Mouse (Mus musculus): ENCODE measurements around the gene Dynlt1b.
"Not testable (repeated sequence)": the region's sequence is repeated elsewhere in the genome, so short reads cannot be mapped to it uniquely, and the experiment has no call there.

Dynlt1b gene

DNA sequence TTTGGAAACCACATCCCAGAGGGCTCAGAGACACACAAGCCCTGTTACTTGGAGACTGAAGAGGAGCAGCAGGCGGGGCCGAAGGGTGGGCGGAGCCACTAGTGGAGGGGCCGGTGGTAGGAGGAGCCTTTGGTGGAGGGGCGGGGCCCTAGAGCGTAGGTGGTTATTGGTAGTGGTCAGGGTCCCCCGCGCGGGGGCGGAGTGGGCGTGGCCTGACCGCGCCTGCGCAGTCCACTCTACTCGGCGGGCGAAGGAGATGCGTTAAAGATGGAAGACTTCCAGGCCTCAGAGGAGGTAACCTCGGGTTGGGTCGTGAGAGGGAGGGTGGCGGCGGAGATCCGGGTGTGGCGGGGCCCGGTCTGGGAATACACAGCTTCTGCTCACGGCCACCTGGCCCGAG, at the start of gene Dynlt1b:
Gene Dynlt1b, plus strand, starts transcription at position 168 of the 400 bp plus-strand sequence.
- peak; percentile 100 for DNase-seq

DNA sequence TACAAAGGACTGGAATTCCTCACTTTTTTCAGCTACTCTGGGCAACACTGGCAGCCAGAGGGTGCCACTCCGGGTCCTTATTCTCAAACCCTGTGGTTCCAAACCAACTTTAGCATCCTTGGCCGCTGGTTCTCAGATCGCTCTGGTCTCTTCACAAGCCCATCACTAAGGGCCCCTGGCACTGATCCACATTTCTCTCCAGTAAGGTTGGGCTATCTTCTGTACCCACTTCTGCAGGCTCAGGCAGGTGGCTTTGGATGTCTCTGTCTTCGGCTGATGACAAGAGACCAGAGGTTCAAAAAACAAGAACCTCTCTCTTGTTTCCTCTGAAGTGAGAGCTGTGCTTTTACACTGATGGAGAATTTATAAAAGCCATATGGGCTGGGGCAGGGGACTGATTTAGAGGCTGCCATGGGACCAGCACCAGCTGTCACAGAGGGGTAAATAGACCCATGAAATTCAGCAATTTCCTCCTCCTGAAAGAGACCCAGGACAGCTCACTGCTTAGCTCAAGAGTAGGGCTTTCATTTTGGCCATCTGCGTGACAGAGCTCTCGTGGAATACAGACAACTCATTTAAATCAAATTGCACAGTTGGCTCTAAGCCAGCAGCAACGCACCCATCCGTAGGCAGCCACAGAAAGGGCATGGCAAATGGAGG, 49.6 kb upstream of the Dynlt1b start:
- not testable (repeated sequence) for DNase-seq

DNA sequence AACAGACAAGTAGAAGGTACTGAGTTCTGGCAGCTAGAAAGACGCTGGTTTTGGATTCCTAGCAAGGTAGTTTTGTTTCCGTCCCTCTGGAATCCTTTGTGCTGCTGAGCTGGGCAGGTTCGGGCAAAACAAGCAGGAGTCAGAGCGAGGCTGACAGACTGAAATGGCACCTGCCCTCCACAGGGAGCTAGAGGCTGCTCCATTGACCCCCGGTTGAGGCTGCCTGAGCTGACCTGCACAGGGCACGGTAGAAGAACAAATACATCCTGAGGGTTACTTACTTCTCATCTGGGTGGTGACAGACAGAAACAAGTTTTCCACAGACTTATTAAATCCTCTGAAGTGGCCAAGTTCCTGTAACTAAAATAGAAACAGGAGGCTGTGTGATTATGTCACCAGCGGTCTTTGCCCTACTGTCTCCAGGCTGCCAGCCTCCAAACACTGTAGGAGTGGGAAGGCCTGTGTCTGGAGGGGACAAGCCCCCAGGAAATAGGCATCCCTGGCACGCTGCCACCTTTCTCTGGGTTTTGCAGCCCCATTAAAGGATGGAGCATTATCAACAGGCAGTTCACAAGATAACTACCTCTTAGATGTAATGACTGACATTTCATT, 48.7 kb upstream of the Dynlt1b start:
- DNase-seq = not testable (repeated sequence)

DNA sequence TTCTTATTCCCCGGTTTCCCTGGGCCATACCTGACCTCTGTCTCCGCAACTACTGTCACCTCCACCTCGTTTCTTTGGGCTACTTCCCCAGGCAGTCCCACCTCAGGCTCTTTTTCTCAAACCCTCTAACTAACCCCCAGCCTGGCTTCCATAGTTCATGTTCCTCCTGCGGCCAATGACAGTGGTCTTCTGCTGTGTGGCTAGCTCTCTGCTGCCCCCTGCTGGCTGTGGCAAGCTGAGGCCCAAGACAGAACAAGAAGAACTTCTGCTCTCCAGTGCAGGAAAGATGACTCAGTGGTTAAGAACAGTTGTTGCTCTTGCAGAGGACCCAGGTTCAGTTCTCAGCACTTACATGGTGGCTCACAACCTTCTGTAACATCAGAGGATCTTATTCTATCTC, 43.0 kb upstream of the Dynlt1b start:
- DNase-seq = not testable (repeated sequence)

DNA sequence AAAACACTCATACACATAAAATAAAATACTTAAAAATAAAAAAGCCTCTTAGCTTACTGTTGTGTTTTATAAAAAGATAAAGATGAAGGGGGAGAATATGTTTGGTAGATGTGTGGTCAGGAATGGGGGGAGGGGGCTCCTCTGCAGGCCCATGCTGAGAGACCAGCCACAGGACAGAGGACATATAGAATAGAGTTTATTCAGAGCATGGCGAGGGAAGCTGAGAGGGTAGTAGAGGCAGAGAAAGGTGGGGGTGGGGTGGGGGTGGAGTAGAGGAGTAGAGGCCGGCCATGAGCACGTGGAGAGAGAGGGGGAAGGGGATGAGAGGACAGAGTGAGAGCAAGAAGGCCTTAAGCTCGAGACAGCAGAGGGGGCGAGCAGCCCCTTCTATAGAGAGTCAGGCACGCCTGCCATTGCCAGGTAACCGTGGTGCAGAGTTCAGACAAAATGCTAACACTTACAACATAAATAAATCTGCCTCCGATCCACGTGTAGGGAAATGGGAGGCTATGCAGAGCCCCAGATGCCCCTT, 42.5 kb upstream of the Dynlt1b start:
- DNase-seq = not testable (repeated sequence)

DNA sequence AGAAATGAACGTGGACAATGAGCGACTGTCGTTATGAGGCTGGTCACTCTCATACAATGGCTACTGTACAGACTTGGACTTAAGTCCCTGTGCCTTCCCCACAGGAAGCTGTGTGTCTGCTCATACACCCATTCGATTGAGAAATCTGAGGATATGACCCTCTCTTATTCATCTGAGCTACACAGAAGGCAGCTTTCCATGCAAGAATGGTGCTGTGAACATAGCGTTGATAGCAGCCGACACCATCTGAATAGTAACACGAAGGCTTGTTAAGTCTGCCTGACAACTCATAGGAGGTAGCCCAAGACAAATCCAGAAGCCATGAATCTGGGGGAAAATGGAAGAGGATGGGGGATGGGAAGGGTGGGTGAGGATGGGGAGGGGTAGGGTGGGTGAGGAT, 40.4 kb upstream of the Dynlt1b start:
- not testable (repeated sequence) for DNase-seq

DNA sequence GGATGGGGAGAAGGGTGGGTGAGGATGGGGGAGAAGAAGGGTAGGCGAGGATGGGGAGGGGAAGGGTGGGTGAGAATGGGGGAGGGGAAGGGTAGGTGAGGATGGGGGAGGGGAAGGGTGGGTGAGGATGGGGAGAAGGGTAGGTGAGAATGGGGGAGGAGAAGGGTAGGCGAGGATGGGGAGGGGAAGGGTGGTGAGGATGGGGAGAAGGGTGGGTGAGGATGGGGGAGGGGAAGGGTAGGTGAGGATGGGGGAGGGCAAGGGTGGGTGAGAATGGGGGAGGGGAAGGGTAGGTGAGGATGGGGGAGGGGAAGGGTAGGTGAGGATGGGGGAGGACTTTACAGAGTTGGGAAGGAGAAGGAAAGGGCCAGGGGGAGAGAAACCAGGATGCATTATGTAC, 39.2 kb upstream of the Dynlt1b start:
- DNase-seq = not testable (repeated sequence)

DNA sequence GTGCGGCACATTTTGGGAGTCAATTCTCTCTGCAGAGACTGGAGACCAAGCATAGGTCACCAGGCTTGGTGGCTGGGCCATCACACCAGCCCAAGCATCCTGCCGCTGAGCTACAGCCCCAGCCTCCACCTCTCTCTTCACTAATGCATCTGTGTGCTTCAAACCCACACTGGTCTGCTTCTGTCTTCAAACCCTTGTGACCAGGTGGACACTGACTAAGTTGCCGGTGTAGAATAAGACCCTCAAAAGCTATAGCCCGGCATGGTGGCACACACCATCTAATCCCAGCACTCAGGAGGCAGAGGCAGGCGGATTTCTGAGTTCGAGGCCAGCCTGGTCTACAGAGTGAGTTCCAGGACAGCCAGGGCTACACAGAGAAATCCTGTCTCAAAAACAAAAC, 38.2 kb upstream of the Dynlt1b start:
- not testable (repeated sequence) for DNase-seq

DNA sequence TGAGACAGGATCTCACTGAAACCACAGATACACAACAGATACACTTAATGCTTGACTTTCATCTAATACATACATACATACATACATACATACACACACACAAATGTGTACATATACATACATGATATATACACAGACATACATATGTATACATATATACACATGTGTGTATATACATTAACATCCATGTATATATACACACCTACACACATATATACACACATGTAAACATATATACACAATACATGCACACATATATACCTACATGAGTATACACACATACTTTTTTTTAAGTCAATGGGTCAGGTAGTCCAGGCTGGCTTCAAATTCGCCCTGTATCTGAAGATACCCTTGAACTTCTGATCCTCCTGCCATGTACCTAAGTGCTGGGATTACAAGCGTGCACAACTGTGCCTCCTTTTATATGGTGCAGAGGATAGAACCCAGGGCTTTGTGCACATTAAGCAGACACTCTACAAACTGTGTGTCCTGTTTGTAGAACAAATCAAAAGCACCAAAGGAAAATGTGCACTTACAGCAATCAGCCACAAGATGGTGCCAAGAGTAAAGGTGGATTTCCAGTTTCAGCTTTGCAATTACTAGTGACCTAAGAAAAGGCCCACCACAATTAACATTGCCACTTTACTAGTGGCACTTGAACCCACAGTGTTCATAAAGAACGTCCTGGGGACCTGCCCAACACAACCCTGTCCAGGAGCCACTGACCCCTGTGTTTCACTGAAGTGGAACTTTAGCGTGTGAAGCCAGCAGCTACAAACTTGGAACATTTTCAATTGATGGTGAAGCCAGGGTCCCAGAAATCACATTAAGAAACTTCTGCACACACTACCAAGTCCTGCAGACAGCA, 37.2 kb upstream of the Dynlt1b start:
- DNase-seq = not testable (repeated sequence)

DNA sequence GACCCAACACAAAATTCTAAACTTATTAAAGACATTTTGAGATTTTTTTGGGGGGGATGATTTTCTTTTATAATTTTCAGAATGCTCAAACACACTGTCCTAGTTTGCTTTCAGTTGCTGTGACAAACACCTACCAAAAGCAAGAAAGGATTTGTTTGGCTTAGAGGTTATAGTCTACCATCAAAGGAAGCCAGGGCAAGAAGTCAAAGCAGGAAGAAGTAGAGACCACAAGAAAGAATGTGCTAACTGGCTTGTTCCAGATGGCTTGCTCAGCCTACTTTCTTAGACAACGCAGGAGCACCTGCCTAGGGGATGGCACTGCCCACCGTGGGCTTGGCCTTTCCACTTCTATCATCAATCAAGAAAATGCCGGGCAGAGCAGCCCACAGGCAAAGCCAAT, 31.8 kb upstream of the Dynlt1b start:
- DNase-seq = not testable (repeated sequence)

DNA sequence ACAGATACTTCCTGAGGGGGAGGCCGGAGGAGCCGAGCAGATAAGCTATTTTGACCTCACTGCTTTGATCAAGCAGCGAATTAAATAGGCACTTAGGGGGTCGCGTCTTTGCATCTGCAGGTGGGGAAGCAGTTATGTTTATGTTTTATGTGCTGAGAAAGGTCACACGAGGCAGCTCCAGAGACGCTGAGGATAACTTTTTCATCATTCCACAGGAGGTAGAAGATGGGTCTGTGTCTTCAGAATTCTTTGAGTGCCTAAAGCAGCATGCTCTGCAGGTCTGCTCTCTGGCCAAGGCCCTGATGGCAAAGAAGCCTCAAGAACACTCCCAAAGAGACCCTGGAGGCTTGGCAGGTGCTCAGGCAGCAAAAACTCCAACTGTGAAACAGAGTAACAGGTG, 31.1 kb upstream of the Dynlt1b start:
- DNase-seq = not testable (repeated sequence)

DNA sequence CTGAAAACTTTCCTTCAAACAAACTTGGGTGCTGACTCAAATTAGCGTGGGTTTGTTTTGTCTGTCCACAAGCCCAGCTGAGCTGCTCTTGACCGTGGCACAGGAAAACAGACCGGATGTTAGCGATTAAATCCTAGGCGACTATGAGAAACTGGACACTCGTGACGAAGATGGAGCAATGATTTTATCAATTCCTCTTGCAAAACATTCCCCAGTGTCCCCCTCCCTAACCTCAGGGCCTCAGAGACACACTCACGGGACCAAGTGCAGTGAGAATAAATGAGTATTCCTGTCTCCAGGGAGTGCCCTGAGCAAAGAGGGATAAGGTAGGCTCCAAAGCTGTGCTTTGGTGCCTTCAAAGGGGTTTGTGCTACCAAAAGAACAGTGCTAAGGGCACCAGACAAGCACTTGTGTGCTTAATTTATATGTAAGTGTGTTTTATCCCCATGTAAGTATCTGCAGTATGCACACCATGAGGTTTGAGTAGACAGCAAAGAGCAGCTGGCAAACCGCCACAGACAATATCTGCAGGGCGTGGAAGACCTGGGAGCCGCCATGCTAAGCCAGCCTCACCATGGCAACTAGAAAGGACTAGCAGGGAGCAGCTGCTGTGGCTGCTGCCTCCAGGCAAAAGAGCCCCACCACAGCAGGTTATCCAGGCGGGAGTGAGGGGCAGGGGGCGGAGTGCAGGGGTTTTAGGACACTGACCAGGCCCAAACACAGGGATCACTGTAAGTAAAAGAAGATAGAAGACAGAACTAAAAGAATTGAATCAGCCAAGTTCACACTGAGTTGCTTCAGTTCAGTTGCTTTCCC, 30.4 kb upstream of the Dynlt1b start:
- not testable (repeated sequence) for DNase-seq

DNA sequence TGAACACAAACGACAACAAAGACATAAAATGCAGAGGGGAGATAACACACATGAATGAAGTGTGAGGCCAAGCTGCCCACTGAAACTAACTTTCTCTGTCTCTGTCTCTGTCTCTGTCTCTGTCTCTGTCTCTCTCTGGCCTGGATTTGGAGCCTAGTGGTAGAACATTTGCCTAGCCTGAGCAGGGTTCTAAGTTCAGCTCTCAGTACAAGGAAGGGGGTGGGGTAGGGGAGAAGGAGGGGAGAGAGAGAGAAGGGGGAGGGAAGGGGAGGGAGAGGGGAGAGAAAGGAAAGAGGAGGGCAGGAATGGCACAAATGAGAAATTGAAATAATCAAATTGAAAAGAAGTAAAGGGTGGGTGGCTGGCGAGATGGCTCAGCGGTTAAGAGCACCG, 29.8 kb upstream of the Dynlt1b start:
- not testable (repeated sequence) for DNase-seq

DNA sequence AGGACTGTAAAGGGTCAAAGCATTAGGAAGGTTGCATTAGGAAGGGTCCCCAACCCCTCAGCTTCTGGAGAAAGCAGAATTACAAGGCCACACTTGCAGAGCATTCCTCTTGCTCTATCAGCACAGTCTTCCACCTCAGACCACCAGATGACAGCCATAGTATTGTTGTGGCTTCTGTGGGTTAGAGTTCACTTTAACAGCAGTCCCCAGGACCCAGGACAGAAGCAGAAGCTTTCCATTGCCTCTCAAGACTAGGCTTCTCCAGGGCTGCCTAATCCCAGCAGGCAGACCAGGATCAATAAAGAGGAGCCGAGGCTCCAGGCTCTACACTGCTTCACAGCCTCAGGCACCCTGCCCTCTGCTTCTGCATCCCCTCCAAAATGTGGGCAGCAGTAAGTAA, 25.4 kb upstream of the Dynlt1b start:
- DNase-seq = not testable (repeated sequence)

DNA sequence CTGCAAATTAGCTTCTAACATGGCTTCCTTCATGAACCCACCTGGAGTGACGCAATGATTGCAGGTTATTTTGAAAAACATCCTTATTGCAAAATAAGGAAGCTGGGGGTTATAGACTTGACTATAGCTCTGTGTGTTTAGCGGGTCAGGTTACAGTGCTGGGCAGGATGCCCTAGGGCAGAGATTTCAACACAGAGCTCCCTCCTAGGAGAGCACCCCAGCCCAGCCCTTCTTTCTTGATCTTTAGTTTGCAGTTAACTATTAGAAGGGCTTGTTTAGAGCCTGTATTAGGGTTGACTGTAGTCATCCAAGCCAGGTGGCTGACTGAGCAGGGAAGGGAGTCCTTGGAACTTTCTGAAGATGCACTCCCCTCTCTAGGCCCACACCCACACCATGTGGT, 22.9 kb upstream of the Dynlt1b start:
- DNase-seq = peak; percentile 34

DNA sequence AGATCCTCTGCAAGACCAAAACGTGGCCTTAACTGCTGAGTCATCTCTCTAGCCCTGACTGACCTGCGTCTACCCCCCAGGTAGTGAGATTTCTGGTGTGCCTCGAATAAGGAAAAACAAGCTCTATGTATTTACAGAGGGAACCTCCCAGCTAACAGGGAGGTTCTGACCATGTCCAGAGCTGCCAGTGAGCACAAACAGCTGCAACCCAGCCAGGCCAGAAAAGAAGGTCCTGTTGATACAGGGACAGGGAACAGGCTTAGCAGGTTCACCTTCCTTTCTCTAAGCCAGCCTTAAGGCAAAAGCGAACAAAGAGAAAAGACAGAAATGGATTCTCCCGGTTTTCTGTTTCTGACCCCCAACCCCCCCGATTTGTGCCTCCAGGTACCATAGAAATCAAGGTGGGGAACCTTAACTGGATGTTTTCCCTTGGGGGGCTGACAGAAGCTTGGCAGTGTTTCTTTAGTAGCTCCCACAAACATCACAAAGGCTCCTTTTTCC, 19.1 kb upstream of the Dynlt1b start:
- not testable (repeated sequence) for DNase-seq

DNA sequence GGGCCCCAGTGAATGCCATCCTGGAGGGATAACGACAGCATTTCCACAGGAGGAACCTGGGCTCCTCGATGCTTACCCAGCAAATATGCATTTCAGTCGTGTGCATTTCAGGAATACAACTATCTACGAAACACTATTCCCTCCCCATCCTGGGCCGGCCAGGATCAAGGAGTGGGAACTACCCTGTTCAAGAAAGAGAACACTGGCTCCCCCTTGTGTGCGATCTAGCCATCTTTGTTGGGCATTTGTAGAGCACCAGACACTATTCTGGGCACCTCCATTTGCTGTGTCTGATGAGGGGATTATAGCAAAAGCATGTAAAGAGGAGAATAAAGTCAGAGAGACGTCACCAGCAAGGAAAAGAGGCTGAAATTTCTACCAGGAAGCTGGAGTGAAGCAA, 12.8 kb upstream of the Dynlt1b start:
- not testable (repeated sequence) for DNase-seq

DNA sequence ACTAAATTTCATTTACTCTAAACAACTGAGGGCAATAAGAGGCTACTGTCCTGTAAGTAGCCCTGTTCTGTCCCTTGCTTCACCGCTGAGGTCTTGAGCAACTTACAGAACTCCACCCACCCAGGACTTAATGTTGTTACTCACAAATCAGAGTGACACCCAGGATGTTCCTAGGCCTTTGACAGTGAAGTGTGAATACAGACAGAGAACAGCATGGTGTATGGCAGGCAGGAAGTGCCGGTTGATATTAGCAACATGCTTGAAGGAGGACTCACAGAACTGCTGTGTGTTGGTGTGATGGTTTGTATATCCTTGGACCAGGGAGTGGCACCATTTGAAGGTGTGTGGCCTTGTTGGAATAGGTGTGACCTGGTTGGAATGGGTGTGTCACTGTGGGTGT, 9.4 kb upstream of the Dynlt1b start:
- not testable (repeated sequence) for DNase-seq

DNA sequence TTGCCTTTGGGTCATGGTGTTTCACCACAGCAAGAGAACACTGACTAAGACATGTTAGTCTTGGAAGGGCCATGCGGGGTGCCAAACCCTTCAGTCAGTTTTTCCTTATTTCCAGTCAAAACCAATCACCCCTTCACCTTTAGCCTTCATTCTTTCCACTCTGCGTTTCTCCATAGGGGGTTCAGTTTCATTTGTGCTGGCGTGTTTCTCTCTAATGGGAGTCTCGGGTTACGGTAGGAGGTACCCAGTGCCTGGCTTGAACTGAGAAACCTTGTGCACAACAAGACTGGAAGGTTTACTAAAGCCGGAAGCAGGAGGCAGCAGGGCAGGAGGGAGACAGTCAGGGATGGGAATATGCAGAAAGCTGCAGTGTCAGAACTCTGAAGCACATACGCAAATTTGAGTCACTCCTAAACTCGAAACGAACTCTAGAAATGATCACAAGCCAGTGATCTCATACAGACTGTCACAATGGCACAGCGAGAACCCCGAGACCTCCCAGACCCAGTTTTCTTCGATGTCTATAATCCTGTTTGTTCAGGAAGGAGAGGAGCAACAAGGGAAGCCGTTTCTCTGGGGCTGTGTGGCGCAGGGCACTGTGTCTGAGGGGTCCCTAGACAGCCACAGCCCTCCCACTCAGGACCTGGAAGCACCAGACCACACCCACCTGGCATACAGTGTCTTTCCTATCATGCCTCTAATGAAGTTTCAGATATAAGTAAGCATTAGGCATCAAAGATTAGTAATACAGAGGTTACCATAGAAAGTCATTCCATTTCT, 8.2 kb upstream of the Dynlt1b start:
- DNase-seq = not testable (repeated sequence)

DNA sequence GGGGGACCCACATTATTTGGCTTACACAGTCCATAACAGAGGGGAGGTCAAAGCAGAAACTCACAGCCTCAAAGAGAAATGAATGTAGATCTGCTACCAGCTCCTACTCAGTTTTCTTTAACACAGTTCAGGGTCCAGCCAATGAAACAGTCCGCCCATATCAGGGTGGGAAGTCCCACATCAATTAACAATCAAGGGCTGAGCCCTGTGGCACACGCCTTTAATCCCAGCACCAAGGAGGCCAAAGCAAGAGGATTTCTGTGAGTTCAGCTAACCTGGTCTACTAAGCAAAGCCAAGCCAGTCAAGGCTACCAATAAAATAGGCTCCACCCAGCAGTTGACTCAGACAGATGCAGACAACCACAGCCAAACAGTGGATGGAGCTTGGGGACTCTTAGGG, 7.5 kb upstream of the Dynlt1b start:
- not testable (repeated sequence) for DNase-seq

DNA sequence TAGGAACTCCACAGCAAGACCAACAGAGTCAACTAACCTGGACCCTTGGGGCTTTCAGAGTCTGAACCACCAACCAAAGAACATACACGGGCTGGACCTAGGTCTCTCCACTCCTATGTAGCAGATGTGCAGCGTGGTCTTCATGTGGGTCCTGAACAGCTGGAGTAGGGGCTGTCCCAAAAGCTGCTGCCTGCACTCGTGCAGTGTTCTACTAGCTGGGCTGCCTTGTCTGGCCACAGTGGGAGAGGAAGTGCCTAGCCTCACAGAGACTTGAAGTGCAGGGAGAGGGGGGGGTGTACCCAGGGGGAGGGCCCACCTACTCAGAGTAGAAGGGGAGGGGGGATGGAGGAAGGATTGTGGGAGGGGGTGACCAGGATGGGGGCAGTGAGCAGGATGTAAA, 7.1 kb upstream of the Dynlt1b start:
- DNase-seq = not testable (repeated sequence)

Data from kidney, adult 11 months (tissue).